25 mouse cellular contexts compared by ENCODE assay signal in the genomic region with DNA sequence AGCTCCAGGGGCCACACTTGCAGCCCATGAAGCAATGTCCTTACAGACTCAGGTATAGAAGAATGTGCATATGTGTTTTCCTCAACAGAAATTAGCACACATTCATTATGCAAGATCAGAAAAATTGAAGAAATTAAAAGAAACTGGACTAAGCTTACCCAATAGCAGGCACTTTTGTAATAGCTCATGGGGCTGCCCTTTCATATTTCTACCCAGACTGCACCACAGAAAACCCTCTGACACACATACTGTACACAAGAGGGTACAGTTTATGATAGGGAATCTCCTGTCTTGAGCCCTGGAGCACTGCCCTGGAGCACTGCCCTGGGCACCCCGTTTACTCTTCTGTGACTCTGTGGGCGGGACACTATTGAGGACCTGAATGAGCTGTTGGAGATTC. TPM values are rescaled to one million over a fixed set of nuclear protein-coding genes. Genes with fewer than 3 reads are reported as not detected.
A peak's percentile ranks its signal among the peaks of the same experiment; 100 is the strongest.
DNase-seq lines count a peak whose midpoint lies in the region; ATAC-seq and TF ChIP-seq lines count a peak whose summit lies in the region.
"Had no signal": no experiment of that assay in that cellular context is flagged by ENCODE, and none has a peak within 500 bp of the region (broad histone marks: within the 10 kb centered on the region; RNA-seq: fewer than 3 reads in every experiment).

No protein-coding gene starts in this region.

- TF ChIP-seq POLR2A in bone marrow, adult 2 months (IDR thresholded peaks at IDR 0.05; ENCODE audit: borderline replicate concordance, control insufficient read depth, low read depth, low read length): no peak

- peak; percentile 42 for ATAC-seq in megakaryocyte, adult 5-6 weeks (ENCODE audit: poor library complexity, severe bottlenecking)
- ATAC-seq: forebrain, embryonic 14.5 days; forebrain, embryonic 16.5 days had no signal

- no peak overlapping the region for H3K4me3 ChIP-seq in bone marrow, adult 2 months (replicated peaks; ENCODE audit: control insufficient read depth, low read depth, low read length)
- H3K4me3 ChIP-seq: embryonic facial prominence, embryonic 13.5 days; embryonic facial prominence, embryonic 15.5 days; erythroblast, embryonic 14.5 days; forebrain, embryonic 10.5 days; forebrain, embryonic 12.5 days had no signal

- H3K4me1 ChIP-seq in bone marrow, adult 2 months (ENCODE audit: control insufficient read depth, insufficient read depth, low read length): peaks cover 5% of the 10 kb centered on the region; the same call in 1 of the 2 replicates
- H3K4me1 ChIP-seq: embryonic facial prominence, embryonic 13.5 days; embryonic facial prominence, embryonic 15.5 days; forebrain, embryonic 12.5 days had no signal

- WGBS in bone marrow, adult 2 months: 63% methylated on average over 2 of the region's 2 CpGs

- H3K27ac ChIP-seq in bone marrow, adult 2 months (ENCODE audit: control insufficient read depth, insufficient read depth, low read depth, low read length, poor library complexity): peak overlapping the region; percentile 64; the same call in 1 of the 2 replicates
- H3K27ac ChIP-seq: embryonic facial prominence, embryonic 13.5 days; embryonic facial prominence, embryonic 15.5 days; forebrain, embryonic 10.5 days; forebrain, embryonic 12.5 days had no signal

- no peak for DNase-seq in adrenal gland, adult 8-10 months
- no peak for DNase-seq in gastrocnemius, postnatal 10 days
- no peak for DNase-seq in left cerebral cortex, adult 11 months (ENCODE audit: low spot score)
- DNase-seq: adrenal gland, postnatal 10 days; adrenal gland, postnatal 25 days; cerebellum, adult 11-12 months; cerebellum, adult 8-10 months; cerebellum, adult 9-11 months; cerebellum, postnatal 14 days; cerebellum, postnatal 36 days; embryo, embryonic 11 days had no signal

- no peak for TF ChIP-seq CTCF in bone marrow, adult 2 months (IDR thresholded peaks at IDR 0.05; ENCODE audit: control insufficient read depth, insufficient read depth, low read length)

RNA-seq across cellular contexts. Expression of a gene that starts 12.9 kb away (rescaled TPM):
- polyA plus RNA-seq in bone marrow, adult 2 months (2011; ENCODE audit: insufficient read depth, insufficient read length, low replicate concordance, missing spikeins): 19.4 and 35.6 TPM in 2 replicates
- total RNA-seq in megakaryocyte, adult 5-6 weeks (2015): 7.9 and 9.9 TPM in 2 replicates
- 5.2 and 7.1 TPM in 2 replicates for total RNA-seq in megakaryocyte, adult 5-6 weeks (2017)
- total RNA-seq in adrenal gland, adult 8-10 months (2022): 1 to 10 TPM in 2 of 4 experiments, under 1 TPM in 2; 0.81 to 2.3 (median 1.1) TPM
- total RNA-seq in gastrocnemius, postnatal 10 days (2021): 1 to 10 TPM in 1 of 2 experiments, under 1 TPM in 1; 0.52 to 1.8 TPM
- polyA plus RNA-seq: embryonic facial prominence, embryonic 11.5 days; forebrain, embryonic 14.5 days had no signal

RNA-seq across cellular contexts. Expression of a gene that starts 28.1 kb away (rescaled TPM):
- 79.0 and 81.5 TPM in 2 replicates for polyA plus RNA-seq in bone marrow, adult 2 months (2011; ENCODE audit: insufficient read depth, insufficient read length, low replicate concordance, missing spikeins)
- 72.6 and 76.0 TPM in 2 replicates for total RNA-seq in megakaryocyte, adult 5-6 weeks (2015)
- total RNA-seq in megakaryocyte, adult 5-6 weeks (2017): 64.1 and 82.6 TPM in 2 replicates
- total RNA-seq in adrenal gland, adult 8-10 months (2022): 10 to 100 TPM; 58.4 to 65.5 (median 64.0) TPM
- total RNA-seq in gastrocnemius, postnatal 10 days (2021): 10 to 100 TPM; 50.4 to 51.6 TPM

RNA-seq across cellular contexts. Expression of a gene that starts 28.2 kb away (rescaled TPM):
- 15.5 and 36.0 TPM in 2 replicates for polyA plus RNA-seq in bone marrow, adult 2 months (2011; ENCODE audit: insufficient read depth, insufficient read length, low replicate concordance, missing spikeins)
- 30.0 and 32.1 TPM in 2 replicates for total RNA-seq in megakaryocyte, adult 5-6 weeks (2015)
- 41.3 and 46.9 TPM in 2 replicates for total RNA-seq in megakaryocyte, adult 5-6 weeks (2017)
- 10 to 100 TPM; 41.3 to 60.8 (median 49.4) TPM for total RNA-seq in adrenal gland, adult 8-10 months (2022)
- total RNA-seq in gastrocnemius, postnatal 10 days (2021): 10 to 100 TPM; 21.4 to 32.2 TPM

RNA-seq across cellular contexts. Expression of a gene that starts 38.7 kb away (rescaled TPM):
- polyA plus RNA-seq in bone marrow, adult 2 months (2011; ENCODE audit: insufficient read depth, insufficient read length, low replicate concordance, missing spikeins): not detected in 2 replicates
- not detected in 2 replicates for total RNA-seq in megakaryocyte, adult 5-6 weeks (2015)
- total RNA-seq in megakaryocyte, adult 5-6 weeks (2017): not detected in 2 replicates
- total RNA-seq in adrenal gland, adult 8-10 months (2022): not detected
- total RNA-seq in gastrocnemius, postnatal 10 days (2021): not detected
- total RNA-seq: adrenal gland, adult 18-20 months; adrenal gland, postnatal 10 days; adrenal gland, postnatal 25 days; adrenal gland, postnatal 4 days; common myeloid progenitor, adult 5-6 weeks; MEL had no signal
- polyA plus RNA-seq: embryonic facial prominence, embryonic 13.5 days; embryonic facial prominence, embryonic 15.5 days; erythroblast, embryonic 14.5 days had no signal
